Mouse (Mus musculus): ENCODE results near the gene Gtf3a.

- TF ChIP-seq POLR2A (IDR thresholded peaks at IDR 0.05; ENCODE audit: low read depth, low read length) (no peak), CTCF (IDR thresholded peaks at IDR 0.05; ENCODE audit: extremely low read depth, insufficient read depth, insufficient read length, insufficient replicate concordance) (no peak)
These were observed 45.1 kb downstream of the Gtf3a start for GRCm38 (mm10) chr5:146993509-146993908.

All from spleen, adult 2 months (tissue).